Mouse (Mus musculus): ENCODE data around the gene D17H6S53E. TPM values are rescaled to one million over a fixed set of nuclear protein-coding genes. Genes with fewer than 3 reads are reported as not detected.

The D17H6S53E gene
- polyA plus RNA-seq, 1 experiment from 2014 or later: 8.7 TPM

DNA sequence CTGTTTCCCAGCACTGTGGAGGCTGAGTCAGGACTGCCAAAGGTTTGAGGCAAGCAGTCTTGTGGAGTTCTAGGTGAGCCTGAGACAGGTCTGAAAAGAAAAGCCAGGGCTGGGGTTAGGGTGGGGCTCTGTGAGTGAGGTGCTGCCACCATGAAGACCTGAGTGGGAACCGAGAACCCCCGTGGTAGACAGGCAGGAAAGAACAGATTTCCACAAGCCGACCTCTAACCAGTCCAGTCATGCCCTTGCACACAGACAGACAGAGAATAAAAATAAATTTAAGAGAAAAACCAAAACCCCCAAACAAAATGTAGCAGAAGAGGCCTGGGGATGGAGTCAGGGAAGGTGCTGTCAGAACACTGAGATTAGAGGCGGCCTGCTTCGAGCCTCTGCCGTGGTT is 49.2 kb downstream of the D17H6S53E start:
- no peak overlapping the region for H3K9ac ChIP-seq
- 68% methylated on average over 6 of the region's 6 CpGs for WGBS
- H3K27ac ChIP-seq (replicated peaks): no peak overlapping the region
- no peaks in the 10 kb centered on the region for H3K9me3 ChIP-seq
- H3K4me2 ChIP-seq: no peak overlapping the region
- peaks cover 8% of the 10 kb centered on the region; the same call in 1 of the 2 replicates for H3K27me3 ChIP-seq (replicated peaks)
- H3K36me3 ChIP-seq: no peaks in the 10 kb centered on the region
- H3K4me3 ChIP-seq: no peak overlapping the region
- no peak for ATAC-seq (ENCODE audit: extremely low read depth, insufficient number of reproducible peaks, low FRiP score, low TSS enrichment)
- H3K4me1 ChIP-seq: 0 out of 2 replicates have a peak, but pooled peaks cover 4% of the 10 kb centered on the region

DNA sequence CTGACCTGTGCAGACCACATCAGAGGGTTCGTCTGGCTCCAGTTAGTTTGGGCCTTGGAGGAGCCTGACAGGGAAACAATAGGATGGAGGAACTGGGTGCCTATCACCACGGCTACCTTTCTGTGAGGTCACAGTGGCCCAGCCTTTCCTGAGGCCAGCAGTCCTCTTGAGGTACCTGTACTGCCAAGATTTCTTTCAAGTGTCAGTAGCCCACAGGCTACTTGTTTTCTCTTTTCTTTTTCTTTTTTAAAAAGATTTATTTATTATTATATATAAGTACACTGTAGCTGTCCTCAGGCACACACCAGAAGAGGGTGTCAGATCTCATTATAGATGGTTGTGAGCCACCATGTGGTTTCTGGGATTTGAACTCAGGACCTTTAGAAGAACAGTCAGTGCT is 49.8 kb downstream of the D17H6S53E start, which contains the start of gene Aif1:
Gene Aif1 (minus strand): TSS at position 101 of the 400 bp plus-strand sequence.
- Histone ChIP-seq H3K4me2 (no peak within 1 kb of the TSS), H3K27ac (replicated peaks) (no peak within 1 kb of the TSS), H3K27me3 (replicated peaks) (peaks cover 8% of the 10 kb centered on the region; the same call in 1 of the 2 replicates), H3K9me3 (no peaks in the 10 kb centered on the region), H3K4me1 (0 out of 2 replicates have a peak, but pooled peaks cover 1% of the 10 kb centered on the region), H3K9ac (no peak within 1 kb of the TSS), H3K4me3 (no peak within 1 kb of the TSS), H3K36me3 (no peaks in the 10 kb centered on the region)
- 57% methylated on average over 2 of the region's 2 CpGs for WGBS
- ATAC-seq (ENCODE audit: extremely low read depth, insufficient number of reproducible peaks, low FRiP score, low TSS enrichment): no peak

Other genes starting within 250 kb of the D17H6S53E start
- gene Zbtb12, start 246.9 kb upstream of the D17H6S53E start, polyA plus RNA-seq (2015; fragmentation: Nextera tagmentation; extraction: Ambion mirVana): 1.5 and 2.0 TPM in 2 replicates
- not detected in 2 replicates for gene Gm20547, start 244.3 kb upstream of the D17H6S53E start, polyA plus RNA-seq (2015; fragmentation: Nextera tagmentation; extraction: Ambion mirVana)
- 0.84 and 1.9 TPM in 2 replicates for gene C2, start 228.1 kb upstream of the D17H6S53E start, polyA plus RNA-seq (2015; fragmentation: Nextera tagmentation; extraction: Ambion mirVana)
- 38.8 and 42.4 TPM in 2 replicates for gene Ehmt2, start 227.9 kb upstream of the D17H6S53E start, polyA plus RNA-seq (2015; fragmentation: Nextera tagmentation; extraction: Ambion mirVana)
- gene Slc44a4, start 211.9 kb upstream of the D17H6S53E start, polyA plus RNA-seq (2015; fragmentation: Nextera tagmentation; extraction: Ambion mirVana): 0.15 TPM in 1 of 2 replicates, not detected in the other
- 18.1 and 19.2 TPM in 2 replicates for gene Neu1, start 195.1 kb upstream of the D17H6S53E start, polyA plus RNA-seq (2015; fragmentation: Nextera tagmentation; extraction: Ambion mirVana)
- gene Hspa1b, start 167.1 kb upstream of the D17H6S53E start, polyA plus RNA-seq (2015; fragmentation: Nextera tagmentation; extraction: Ambion mirVana): 0.19 and 0.20 TPM in 2 replicates
- gene Gm20481, start 156.5 kb upstream of the D17H6S53E start, polyA plus RNA-seq (2015; fragmentation: Nextera tagmentation; extraction: Ambion mirVana): not detected in 2 replicates
- 3.9 TPM in 2 replicates for gene Hspa1a, start 154.2 kb upstream of the D17H6S53E start, polyA plus RNA-seq (2015; fragmentation: Nextera tagmentation; extraction: Ambion mirVana)
- 2.1 and 2.2 TPM in 2 replicates for gene Hspa1l, start 153.7 kb upstream of the D17H6S53E start, polyA plus RNA-seq (2015; fragmentation: Nextera tagmentation; extraction: Ambion mirVana)
- 145 and 153 TPM in 2 replicates for gene Lsm2, start 144.5 kb upstream of the D17H6S53E start, polyA plus RNA-seq (2015; fragmentation: Nextera tagmentation; extraction: Ambion mirVana)
- gene Vars, start 125.4 kb upstream of the D17H6S53E start, polyA plus RNA-seq (2015; fragmentation: Nextera tagmentation; extraction: Ambion mirVana): 59.9 and 63.0 TPM in 2 replicates
- 0.45 and 0.52 TPM in 2 replicates for gene Vwa7, start 109.8 kb upstream of the D17H6S53E start, polyA plus RNA-seq (2015; fragmentation: Nextera tagmentation; extraction: Ambion mirVana)
- gene Sapcd1, start 98.4 kb upstream of the D17H6S53E start, polyA plus RNA-seq (2015; fragmentation: Nextera tagmentation; extraction: Ambion mirVana): 3.2 and 4.2 TPM in 2 replicates
- gene Msh5, start 79.6 kb upstream of the D17H6S53E start, polyA plus RNA-seq (2015; fragmentation: Nextera tagmentation; extraction: Ambion mirVana): 4.0 and 4.1 TPM in 2 replicates
- gene Clic1, start 76.4 kb upstream of the D17H6S53E start, polyA plus RNA-seq (2015; fragmentation: Nextera tagmentation; extraction: Ambion mirVana): 351 and 389 TPM in 2 replicates
- 194 and 207 TPM in 2 replicates for gene Ddah2, start 67.3 kb upstream of the D17H6S53E start, polyA plus RNA-seq (2015; fragmentation: Nextera tagmentation; extraction: Ambion mirVana)
- gene Ly6g6c, start 61.0 kb upstream of the D17H6S53E start, polyA plus RNA-seq (2015; fragmentation: Nextera tagmentation; extraction: Ambion mirVana): not detected in 2 replicates
- 0.92 and 1.4 TPM in 2 replicates for gene Mpig6b, start 60.2 kb upstream of the D17H6S53E start, polyA plus RNA-seq (2015; fragmentation: Nextera tagmentation; extraction: Ambion mirVana)
- gene Ly6g6e, start 49.5 kb upstream of the D17H6S53E start, polyA plus RNA-seq (2015; fragmentation: Nextera tagmentation; extraction: Ambion mirVana): 0.36 and 0.62 TPM in 2 replicates
- 1.7 and 1.9 TPM in 2 replicates for gene Ly6g6d, start 48.3 kb upstream of the D17H6S53E start, polyA plus RNA-seq (2015; fragmentation: Nextera tagmentation; extraction: Ambion mirVana)
- gene Ly6g6f, start 40.8 kb upstream of the D17H6S53E start, polyA plus RNA-seq (2015; fragmentation: Nextera tagmentation; extraction: Ambion mirVana): 0.73 and 1.0 TPM in 2 replicates
- 67.0 and 69.5 TPM in 2 replicates for gene Abhd16a, start 37.1 kb upstream of the D17H6S53E start, polyA plus RNA-seq (2015; fragmentation: Nextera tagmentation; extraction: Ambion mirVana)
- gene Ly6g5c, start 18.1 kb upstream of the D17H6S53E start, polyA plus RNA-seq (2015; fragmentation: Nextera tagmentation; extraction: Ambion mirVana): not detected in 2 replicates
- gene Ly6g5b, start 10.9 kb upstream of the D17H6S53E start, polyA plus RNA-seq (2015; fragmentation: Nextera tagmentation; extraction: Ambion mirVana): 0.40 and 0.80 TPM in 2 replicates
- 10.7 and 14.1 TPM in 2 replicates for gene Gpank1, start 4.9 kb upstream of the D17H6S53E start, polyA plus RNA-seq (2015; fragmentation: Nextera tagmentation; extraction: Ambion mirVana)
- gene Csnk2b, start 4.3 kb upstream of the D17H6S53E start, polyA plus RNA-seq (2015; fragmentation: Nextera tagmentation; extraction: Ambion mirVana): 215 and 231 TPM in 2 replicates
- gene Apom, start 5.7 kb downstream of the D17H6S53E start, polyA plus RNA-seq (2015; fragmentation: Nextera tagmentation; extraction: Ambion mirVana): 2.2 and 19.0 TPM in 2 replicates
- 45.1 and 46.1 TPM in 2 replicates for gene Bag6, start 8.8 kb downstream of the D17H6S53E start, polyA plus RNA-seq (2015; fragmentation: Nextera tagmentation; extraction: Ambion mirVana)
- 124 and 130 TPM in 2 replicates for gene Prrc2a, start 38.5 kb downstream of the D17H6S53E start, polyA plus RNA-seq (2015; fragmentation: Nextera tagmentation; extraction: Ambion mirVana)
- 6.5 and 7.8 TPM in 2 replicates for gene Aif1, start 49.7 kb downstream of the D17H6S53E start, polyA plus RNA-seq (2015; fragmentation: Nextera tagmentation; extraction: Ambion mirVana)
- 8.6 and 9.9 TPM in 2 replicates for gene Lst1, start 62.1 kb downstream of the D17H6S53E start, polyA plus RNA-seq (2015; fragmentation: Nextera tagmentation; extraction: Ambion mirVana)
- 0.64 TPM in 1 of 2 replicates, not detected in the other for gene Ltb, start 68.1 kb downstream of the D17H6S53E start, polyA plus RNA-seq (2015; fragmentation: Nextera tagmentation; extraction: Ambion mirVana)
- 0.12 and 0.23 TPM in 2 replicates for gene Tnf, start 75.6 kb downstream of the D17H6S53E start, polyA plus RNA-seq (2015; fragmentation: Nextera tagmentation; extraction: Ambion mirVana)
- gene Lta, start 79.0 kb downstream of the D17H6S53E start, polyA plus RNA-seq (2015; fragmentation: Nextera tagmentation; extraction: Ambion mirVana): not detected in 2 replicates
- gene Gm16181, start 94.5 kb downstream of the D17H6S53E start, polyA plus RNA-seq (2015; fragmentation: Nextera tagmentation; extraction: Ambion mirVana): not detected in 2 replicates
- 10.6 and 10.7 TPM in 2 replicates for gene Atp6v1g2, start 107.3 kb downstream of the D17H6S53E start, polyA plus RNA-seq (2015; fragmentation: Nextera tagmentation; extraction: Ambion mirVana)
- 7.6 and 8.1 TPM in 2 replicates for gene Nfkbil1, start 109.4 kb downstream of the D17H6S53E start, polyA plus RNA-seq (2015; fragmentation: Nextera tagmentation; extraction: Ambion mirVana)
- gene Ddx39b, start 115.4 kb downstream of the D17H6S53E start, polyA plus RNA-seq (2015; fragmentation: Nextera tagmentation; extraction: Ambion mirVana): 279 TPM in 2 replicates
- 43.4 and 48.6 TPM in 2 replicates for gene H2-D1, start 136.4 kb downstream of the D17H6S53E start, polyA plus RNA-seq (2015; fragmentation: Nextera tagmentation; extraction: Ambion mirVana)
- gene H2-Q1, start 194.0 kb downstream of the D17H6S53E start, polyA plus RNA-seq (2015; fragmentation: Nextera tagmentation; extraction: Ambion mirVana): 0.19 and 0.29 TPM in 2 replicates
- 3.3 and 3.4 TPM in 2 replicates for gene H2-Q2, start 215.9 kb downstream of the D17H6S53E start, polyA plus RNA-seq (2015; fragmentation: Nextera tagmentation; extraction: Ambion mirVana)